Mouse (Mus musculus): Measurements from ENCODE around the gene Tcf15. TPM values are rescaled to one million over a fixed set of nuclear protein-coding genes. Genes with fewer than 3 reads are reported as not detected.
A peak's percentile ranks its signal among the peaks of the same experiment; 100 is the strongest.

Gene Tcf15
- polyA plus RNA-seq, 1 experiment, result 0.53 TPM

DNA sequence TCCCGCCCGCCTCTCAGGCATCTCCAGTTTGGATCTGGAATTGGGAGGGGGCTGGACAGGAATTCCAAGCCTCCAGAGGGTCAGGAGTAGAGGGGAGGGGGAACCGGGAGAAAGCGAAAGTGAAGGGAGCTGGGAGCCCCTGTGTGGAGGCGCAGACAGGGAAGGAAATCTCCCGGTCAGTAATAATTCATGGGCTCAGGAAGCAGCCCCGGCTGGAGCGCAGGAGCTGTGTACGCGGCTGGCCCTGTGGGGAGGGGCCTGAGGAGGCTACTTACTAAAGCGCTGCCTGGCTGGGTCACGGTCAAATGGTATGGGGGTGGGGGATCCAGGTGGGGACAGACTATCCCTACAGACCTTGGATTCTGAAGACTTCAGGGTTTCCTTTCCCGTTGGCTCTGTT lies 1.3 kb upstream of the Tcf15 start:
- Histone ChIP-seq H3K27me3 (ENCODE audit: control insufficient read depth, insufficient read depth, low read length) (no peaks in the 10 kb centered on the region), H3K27ac (ENCODE audit: control insufficient read depth, insufficient read depth, low read depth, low read length) (no peak overlapping the region), H3K36me3 (ENCODE audit: control insufficient read depth, insufficient read depth, low read length) (no peaks in the 10 kb centered on the region), H3K4me3 (ENCODE audit: control insufficient read depth, low read depth, low read length) (no peak overlapping the region; the same call in 1 of the 2 replicates), H3K4me1 (ENCODE audit: control insufficient read depth, insufficient read depth, low read length) (peaks cover 21% of the 10 kb centered on the region)
- TF ChIP-seq CTCF (IDR thresholded peaks at IDR 0.05; ENCODE audit: control insufficient read depth, insufficient read depth, insufficient replicate concordance, low read depth, low read length) (no peak), POLR2A (IDR thresholded peaks at IDR 0.05; ENCODE audit: control insufficient read depth, low read depth, low read length) (no peak)

DNA sequence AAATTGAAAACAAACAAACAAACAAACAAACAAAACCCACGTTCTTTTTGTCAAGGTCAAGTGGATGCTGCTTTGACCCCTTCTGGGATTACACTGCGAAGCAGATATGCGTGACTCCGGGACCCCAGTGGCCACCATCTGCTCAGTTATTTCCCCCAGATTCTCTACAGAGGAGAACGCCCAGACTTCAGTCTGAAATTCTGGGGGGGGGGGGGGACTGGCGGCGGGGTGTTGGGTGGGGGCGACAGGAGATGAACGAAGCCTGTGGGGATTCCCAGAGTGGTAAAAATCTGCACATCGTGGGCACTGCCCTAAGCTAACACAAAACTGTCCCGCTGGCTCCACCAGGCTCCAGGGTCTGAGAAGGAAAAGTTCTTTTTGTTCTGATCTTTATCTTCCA lies 790 bp upstream of the Tcf15 start:
- no peaks in the 10 kb centered on the region for H3K27me3 ChIP-seq (ENCODE audit: control insufficient read depth, insufficient read depth, low read length)
- H3K27ac ChIP-seq (ENCODE audit: control insufficient read depth, insufficient read depth, low read depth, low read length), result no peak overlapping the region
- H3K4me1 ChIP-seq (ENCODE audit: control insufficient read depth, insufficient read depth, low read length), result peaks cover 21% of the 10 kb centered on the region
- TF ChIP-seq CTCF (IDR thresholded peaks at IDR 0.05; ENCODE audit: control insufficient read depth, insufficient read depth, insufficient replicate concordance, low read depth, low read length) (no peak), POLR2A (IDR thresholded peaks at IDR 0.05; ENCODE audit: control insufficient read depth, low read depth, low read length) (no peak)
- H3K36me3 ChIP-seq (ENCODE audit: control insufficient read depth, insufficient read depth, low read length), result no peaks in the 10 kb centered on the region
- no peak overlapping the region for H3K4me3 ChIP-seq (ENCODE audit: control insufficient read depth, low read depth, low read length)

DNA sequence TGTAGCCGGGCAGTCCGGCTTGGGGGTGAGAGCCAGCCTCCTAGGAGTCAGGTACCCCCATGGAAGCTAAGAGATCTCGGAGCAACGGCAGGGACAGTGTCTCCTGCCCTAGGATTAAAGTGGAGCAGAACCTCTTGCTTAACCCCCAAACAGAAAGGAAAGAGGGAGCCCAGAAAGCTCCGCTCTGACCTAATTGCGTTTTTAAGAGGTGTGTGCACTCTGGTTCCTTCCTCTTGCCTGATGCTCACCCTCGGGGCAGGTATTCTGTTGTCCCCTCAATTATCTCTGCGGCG lies 743 bp downstream of the Tcf15 start:
- Histone ChIP-seq H3K4me3 (ENCODE audit: control insufficient read depth, low read depth, low read length) (peak overlapping the region; percentile 82), H3K4me1 (ENCODE audit: control insufficient read depth, insufficient read depth, low read length) (peaks cover 21% of the 10 kb centered on the region), H3K27me3 (ENCODE audit: control insufficient read depth, insufficient read depth, low read length) (no peaks in the 10 kb centered on the region), H3K36me3 (ENCODE audit: control insufficient read depth, insufficient read depth, low read length) (no peaks in the 10 kb centered on the region), H3K27ac (ENCODE audit: control insufficient read depth, insufficient read depth, low read depth, low read length) (no peak overlapping the region)
- TF ChIP-seq POLR2A (IDR thresholded peaks at IDR 0.05; ENCODE audit: control insufficient read depth, low read depth, low read length) (no peak), CTCF (IDR thresholded peaks at IDR 0.05; ENCODE audit: control insufficient read depth, insufficient read depth, insufficient replicate concordance, low read depth, low read length) (no peak)

DNA sequence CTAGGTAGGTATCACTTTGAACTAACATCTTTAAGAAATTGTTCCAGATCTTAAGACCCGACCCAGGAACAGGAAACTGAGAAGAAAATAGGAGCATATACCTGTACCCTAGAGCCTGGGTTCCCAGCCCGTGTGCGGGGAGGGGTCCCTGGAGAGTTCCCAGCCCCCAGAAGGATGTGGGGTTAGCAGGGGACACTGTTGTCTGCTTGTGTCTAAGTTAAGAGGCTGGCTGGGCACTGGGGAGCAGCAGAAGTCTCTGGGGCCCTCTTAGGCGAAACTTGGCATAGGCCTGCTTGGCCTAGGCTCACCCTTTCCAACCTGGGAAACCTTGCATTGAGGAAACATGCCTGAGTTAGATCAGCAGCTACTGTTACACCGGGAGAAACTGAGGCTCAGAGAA lies 1.1 kb downstream of the Tcf15 start:
- Histone ChIP-seq H3K4me1 (ENCODE audit: control insufficient read depth, insufficient read depth, low read length) (peaks cover 21% of the 10 kb centered on the region), H3K36me3 (ENCODE audit: control insufficient read depth, insufficient read depth, low read length) (no peaks in the 10 kb centered on the region), H3K27me3 (ENCODE audit: control insufficient read depth, insufficient read depth, low read length) (no peaks in the 10 kb centered on the region), H3K27ac (ENCODE audit: control insufficient read depth, insufficient read depth, low read depth, low read length) (no peak overlapping the region), H3K4me3 (ENCODE audit: control insufficient read depth, low read depth, low read length) (no peak overlapping the region)
- no peak for TF ChIP-seq POLR2A (IDR thresholded peaks at IDR 0.05; ENCODE audit: control insufficient read depth, low read depth, low read length)

DNA sequence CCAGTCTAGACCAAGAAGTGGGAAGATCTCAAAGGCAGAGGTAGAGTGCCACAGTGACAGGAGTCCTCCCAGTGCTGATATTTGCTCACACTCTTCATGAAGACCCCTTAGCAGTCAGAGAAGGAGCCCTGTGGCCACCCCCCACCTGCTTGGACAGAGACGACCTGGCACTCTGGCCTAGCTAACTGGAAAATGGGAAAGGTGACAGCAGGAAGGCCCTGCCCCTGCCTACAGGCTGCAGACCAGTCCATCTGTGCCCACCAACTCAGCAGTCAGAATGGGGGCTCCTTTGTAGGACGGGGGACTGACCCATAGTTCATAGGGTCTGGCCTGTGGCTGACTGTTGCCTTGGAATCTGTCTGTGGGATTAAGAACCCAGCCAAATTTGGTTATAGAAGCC lies 2.4 kb downstream of the Tcf15 start:
- Histone ChIP-seq H3K4me3 (ENCODE audit: control insufficient read depth, low read depth, low read length) (no peak overlapping the region), H3K27ac (ENCODE audit: control insufficient read depth, insufficient read depth, low read depth, low read length) (no peak overlapping the region), H3K27me3 (ENCODE audit: control insufficient read depth, insufficient read depth, low read length) (no peaks in the 10 kb centered on the region), H3K36me3 (ENCODE audit: control insufficient read depth, insufficient read depth, low read length) (no peaks in the 10 kb centered on the region), H3K4me1 (ENCODE audit: control insufficient read depth, insufficient read depth, low read length) (peaks cover 21% of the 10 kb centered on the region)
- no peak for TF ChIP-seq CTCF (IDR thresholded peaks at IDR 0.05; ENCODE audit: control insufficient read depth, insufficient read depth, insufficient replicate concordance, low read depth, low read length)
- no peak for TF ChIP-seq POLR2A (IDR thresholded peaks at IDR 0.05; ENCODE audit: control insufficient read depth, low read depth, low read length)

DNA sequence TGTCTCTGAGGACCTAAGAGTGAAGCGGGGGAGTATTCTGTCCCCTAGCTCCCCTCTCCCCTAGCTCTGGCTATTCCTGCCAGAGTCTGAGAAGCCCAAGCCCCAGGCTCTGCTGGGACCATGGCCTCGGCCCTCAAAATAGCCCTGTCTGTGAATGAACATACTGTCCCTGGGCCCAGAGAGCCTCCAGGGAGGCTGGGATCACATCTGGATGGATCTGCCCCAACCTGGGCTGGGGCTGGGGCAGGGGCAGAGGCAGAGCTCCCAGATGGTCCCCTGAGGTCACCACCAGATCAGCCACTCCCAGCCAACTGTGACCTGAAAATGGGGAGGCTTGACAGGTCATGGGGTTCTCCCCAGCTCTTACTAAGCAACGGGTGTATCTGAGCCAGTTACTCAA lies 3.7 kb downstream of the Tcf15 start:
- Histone ChIP-seq H3K27me3 (ENCODE audit: control insufficient read depth, insufficient read depth, low read length) (no peaks in the 10 kb centered on the region), H3K27ac (ENCODE audit: control insufficient read depth, insufficient read depth, low read depth, low read length) (no peak overlapping the region), H3K4me3 (ENCODE audit: control insufficient read depth, low read depth, low read length) (no peak overlapping the region), H3K4me1 (ENCODE audit: control insufficient read depth, insufficient read depth, low read length) (peaks cover 17% of the 10 kb centered on the region), H3K36me3 (ENCODE audit: control insufficient read depth, insufficient read depth, low read length) (no peaks in the 10 kb centered on the region)
- no peak for TF ChIP-seq POLR2A (IDR thresholded peaks at IDR 0.05; ENCODE audit: control insufficient read depth, low read depth, low read length)
- no peak for TF ChIP-seq CTCF (IDR thresholded peaks at IDR 0.05; ENCODE audit: control insufficient read depth, insufficient read depth, insufficient replicate concordance, low read depth, low read length)

DNA sequence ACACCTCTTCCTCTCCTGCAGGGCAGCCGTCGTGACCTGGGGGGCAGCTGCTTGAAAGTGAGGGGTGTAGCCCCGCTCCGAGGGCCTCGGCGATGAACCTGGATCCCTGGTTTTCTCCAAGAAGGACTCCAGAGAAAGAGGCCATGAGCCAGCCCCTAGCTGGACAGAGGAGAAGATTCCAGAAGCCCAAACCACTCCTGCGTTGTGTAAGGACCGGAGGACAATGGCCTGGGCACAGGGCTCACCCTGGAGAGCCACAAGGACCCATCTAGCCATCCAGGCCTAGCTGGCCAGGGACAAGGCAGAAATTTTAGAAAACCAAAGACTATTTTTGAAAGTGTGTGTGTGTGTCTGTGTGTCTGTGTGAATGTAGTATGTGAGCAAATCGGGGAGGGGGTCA lies 5.3 kb downstream of the Tcf15 start:
- no peak for TF ChIP-seq POLR2A (IDR thresholded peaks at IDR 0.05; ENCODE audit: control insufficient read depth, low read depth, low read length)
- TF ChIP-seq CTCF (IDR thresholded peaks at IDR 0.05; ENCODE audit: control insufficient read depth, insufficient read depth, insufficient replicate concordance, low read depth, low read length), result no peak
- Histone ChIP-seq H3K36me3 (ENCODE audit: control insufficient read depth, insufficient read depth, low read length) (no peaks in the 10 kb centered on the region), H3K4me1 (ENCODE audit: control insufficient read depth, insufficient read depth, low read length) (peaks cover 8% of the 10 kb centered on the region), H3K27me3 (ENCODE audit: control insufficient read depth, insufficient read depth, low read length) (no peaks in the 10 kb centered on the region), H3K4me3 (ENCODE audit: control insufficient read depth, low read depth, low read length) (no peak overlapping the region), H3K27ac (ENCODE audit: control insufficient read depth, insufficient read depth, low read depth, low read length) (no peak overlapping the region)

DNA sequence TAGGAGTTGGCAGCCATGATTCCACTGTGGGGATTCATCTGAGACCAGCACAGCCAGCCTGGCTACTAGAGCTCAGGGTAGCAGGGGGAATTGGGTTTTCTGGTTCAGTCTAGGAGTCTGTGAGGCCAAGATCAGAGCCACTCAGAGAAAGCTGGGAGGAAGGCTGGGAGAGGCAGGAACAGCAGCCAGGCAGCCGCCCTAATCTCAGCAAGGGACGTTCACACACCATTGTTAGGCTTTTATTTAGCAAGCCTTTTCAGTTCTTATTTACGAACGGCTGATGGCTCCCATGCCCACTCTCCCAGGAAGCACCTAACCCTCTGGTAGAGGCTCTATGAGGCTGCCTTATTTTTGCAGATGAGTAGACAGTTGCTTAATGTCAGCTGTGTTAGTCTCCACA lies 6.5 kb downstream of the Tcf15 start:
- Histone ChIP-seq H3K36me3 (ENCODE audit: control insufficient read depth, insufficient read depth, low read length) (no peaks in the 10 kb centered on the region), H3K27me3 (ENCODE audit: control insufficient read depth, insufficient read depth, low read length) (no peaks in the 10 kb centered on the region), H3K27ac (ENCODE audit: control insufficient read depth, insufficient read depth, low read depth, low read length) (no peak overlapping the region), H3K4me3 (ENCODE audit: control insufficient read depth, low read depth, low read length) (no peak overlapping the region), H3K4me1 (ENCODE audit: control insufficient read depth, insufficient read depth, low read length) (no peaks in the 10 kb centered on the region)
- TF ChIP-seq CTCF (IDR thresholded peaks at IDR 0.05; ENCODE audit: control insufficient read depth, insufficient read depth, insufficient replicate concordance, low read depth, low read length) (no peak), POLR2A (IDR thresholded peaks at IDR 0.05; ENCODE audit: control insufficient read depth, low read depth, low read length) (no peak)
